Mouse (Mus musculus): Measurements from ENCODE around the gene Vps37d.

- TF ChIP-seq CTCF (IDR thresholded peaks at IDR 0.05; ENCODE audit: low read depth) (no peak), EP300 (optimal IDR thresholded peaks at IDR 0.05) (no peak)
Measured at GRCm38 (mm10) chr5:135072720-135073119, 5.3 kb downstream of the Vps37d start.
